In genomic region chr11:93988328-93989062, GRCm38 (mm10) we compare ENCODE assay signal across 8 mouse cellular contexts. TPM values are rescaled to one million over a fixed set of nuclear protein-coding genes. Genes with fewer than 3 reads are reported as not detected.
DNase-seq lines count a peak whose midpoint lies in the region; ATAC-seq and TF ChIP-seq lines count a peak whose summit lies in the region.

No protein-coding gene starts in this region.

- intact Hi-C loops in left cerebral cortex, postnatal 4 days (cut with DNase I), result no loop called here

- no peak overlapping the region for H3K9ac ChIP-seq in ES-Bruce4 (ENCODE audit: low read depth, poor library complexity, severe bottlenecking)
- H3K9ac ChIP-seq in embryonic facial prominence, embryonic 12.5 days, result no peak overlapping the region
- no peak overlapping the region for H3K9ac ChIP-seq in intestine, embryonic 14.5 days (ENCODE audit: low read length)
- H3K9ac ChIP-seq in liver, embryonic 16.5 days (ENCODE audit: low read depth, low read length), result no peak overlapping the region
- no peak overlapping the region for H3K9ac ChIP-seq in midbrain, embryonic 15.5 days

- ATAC-seq in embryonic facial prominence, embryonic 12.5 days (ENCODE audit: insufficient number of reproducible peaks, insufficient read depth, low FRiP score, low TSS enrichment), result no peak
- ATAC-seq in intestine, embryonic 14.5 days (replicated peaks; ENCODE audit: low FRiP score, low TSS enrichment, low read depth), result no peak
- no peak for ATAC-seq in liver, embryonic 16.5 days (ENCODE audit: low read depth)
- no peak for ATAC-seq in midbrain, embryonic 15.5 days (replicated peaks)

- no peak overlapping the region for H3K4me3 ChIP-seq in ES-Bruce4 (ENCODE audit: low read depth, low read length)
- no peak overlapping the region for H3K4me3 ChIP-seq in embryonic facial prominence, embryonic 12.5 days
- H3K4me3 ChIP-seq in intestine, embryonic 14.5 days (ENCODE audit: low read depth, low read length), result no peak overlapping the region
- H3K4me3 ChIP-seq in liver, embryonic 16.5 days (ENCODE audit: low read depth, low read length), result no peak overlapping the region
- H3K4me3 ChIP-seq in midbrain, embryonic 15.5 days, result no peak overlapping the region

- H3K27me3 ChIP-seq in ES-Bruce4 (ENCODE audit: control insufficient read depth, insufficient read depth, low read length, poor library complexity, severe bottlenecking), result no peaks in the 10 kb centered on the region
- H3K27me3 ChIP-seq in embryonic facial prominence, embryonic 12.5 days, result no peaks in the 10 kb centered on the region
- no peaks in the 10 kb centered on the region for H3K27me3 ChIP-seq in intestine, embryonic 14.5 days (replicated peaks; ENCODE audit: control insufficient read depth, insufficient read depth, low read length)
- no peaks in the 10 kb centered on the region for H3K27me3 ChIP-seq in liver, embryonic 16.5 days (ENCODE audit: control insufficient read depth, insufficient read depth, low read depth, low read length)
- H3K27me3 ChIP-seq in midbrain, embryonic 15.5 days (replicated peaks), result no peaks in the 10 kb centered on the region

- no peaks in the 10 kb centered on the region for H3K9me3 ChIP-seq in ES-Bruce4 (replicated peaks; ENCODE audit: control insufficient read depth, insufficient read depth, low read length, poor library complexity, severe bottlenecking)
- H3K9me3 ChIP-seq in embryonic facial prominence, embryonic 12.5 days, result no peaks in the 10 kb centered on the region
- no peaks in the 10 kb centered on the region for H3K9me3 ChIP-seq in intestine, embryonic 14.5 days (ENCODE audit: control insufficient read depth, low read length)
- H3K9me3 ChIP-seq in liver, embryonic 16.5 days (replicated peaks; ENCODE audit: control insufficient read depth, low read length), result no peaks in the 10 kb centered on the region
- H3K9me3 ChIP-seq in midbrain, embryonic 15.5 days, result no peaks in the 10 kb centered on the region

- DNase-seq in intestine, embryonic 14.5 days (ENCODE audit: low spot score), result no peak
- DNase-seq in left cerebral cortex, postnatal 4 days, result no peak
- no peak for DNase-seq in spleen, postnatal 14 days (ENCODE audit: low spot score in 2 of 2)
- no peak for DNase-seq in cerebellum, adult 18-20 months

- no peak overlapping the region for H3K4me2 ChIP-seq in embryonic facial prominence, embryonic 12.5 days (replicated peaks)
- 0 out of 2 replicates have a peak overlapping the region, but pooled peaks have one; percentile 4 for H3K4me2 ChIP-seq in intestine, embryonic 14.5 days (ENCODE audit: low read length)
- H3K4me2 ChIP-seq in liver, embryonic 16.5 days (ENCODE audit: low read depth, low read length), result no peak overlapping the region
- H3K4me2 ChIP-seq in midbrain, embryonic 15.5 days, result no peak overlapping the region

- peaks cover 2% of the 10 kb centered on the region for H3K4me1 ChIP-seq in ES-Bruce4 (ENCODE audit: control insufficient read depth, insufficient read depth, low read length)
- H3K4me1 ChIP-seq in embryonic facial prominence, embryonic 12.5 days, result no peaks in the 10 kb centered on the region
- 0 out of 2 replicates have a peak, but pooled peaks cover 10% of the 10 kb centered on the region for H3K4me1 ChIP-seq in intestine, embryonic 14.5 days (replicated peaks; ENCODE audit: control insufficient read depth, insufficient read depth, low read length)
- H3K4me1 ChIP-seq in liver, embryonic 16.5 days (ENCODE audit: control insufficient read depth, low read depth, low read length), result peaks cover 6% of the 10 kb centered on the region
- H3K4me1 ChIP-seq in midbrain, embryonic 15.5 days, result no peaks in the 10 kb centered on the region

- 59% methylated on average over 12 of the region's 12 CpGs for WGBS in embryonic facial prominence, embryonic 12.5 days
- 55% methylated on average over 12 of the region's 12 CpGs for WGBS in intestine, embryonic 14.5 days
- WGBS in liver, embryonic 16.5 days (ENCODE audit: insufficient replicate concordance), result 47% methylated on average over 12 of the region's 12 CpGs
- 76% methylated on average over 12 of the region's 12 CpGs for WGBS in midbrain, embryonic 15.5 days

- no peaks in the 10 kb centered on the region for H3K36me3 ChIP-seq in ES-Bruce4 (ENCODE audit: control insufficient read depth, insufficient read depth, low read length, poor library complexity, severe bottlenecking)
- H3K36me3 ChIP-seq in embryonic facial prominence, embryonic 12.5 days, result no peaks in the 10 kb centered on the region
- no peaks in the 10 kb centered on the region for H3K36me3 ChIP-seq in intestine, embryonic 14.5 days (ENCODE audit: control insufficient read depth, insufficient read depth, low read length)
- no peaks in the 10 kb centered on the region for H3K36me3 ChIP-seq in liver, embryonic 16.5 days (ENCODE audit: control insufficient read depth, insufficient read depth)
- H3K36me3 ChIP-seq in midbrain, embryonic 15.5 days (replicated peaks), result no peaks in the 10 kb centered on the region

- no peak for TF ChIP-seq CTCF in ES-Bruce4 (IDR thresholded peaks at IDR 0.05; ENCODE audit: low read depth, low read length)

- no peak for TF ChIP-seq EP300 in ES-Bruce4 (IDR thresholded peaks at IDR 0.05; ENCODE audit: insufficient read depth, low read depth, low read length)

- peak overlapping the region; percentile 31; the same call in 1 of the 2 replicates for H3K27ac ChIP-seq in ES-Bruce4 (ENCODE audit: insufficient read depth, low read length)
- H3K27ac ChIP-seq in embryonic facial prominence, embryonic 12.5 days, result 0 out of 2 replicates have a peak overlapping the region, but pooled peaks have one; percentile 32
- H3K27ac ChIP-seq in intestine, embryonic 14.5 days (ENCODE audit: low read depth), result peak overlapping the region; percentile 51; the same call in 1 of the 2 replicates
- peak overlapping the region; percentile 37 for H3K27ac ChIP-seq in liver, embryonic 16.5 days (ENCODE audit: low read length)
- no peak overlapping the region for H3K27ac ChIP-seq in midbrain, embryonic 15.5 days

- no peak for TF ChIP-seq POLR2A in ES-Bruce4 (IDR thresholded peaks at IDR 0.05; ENCODE audit: insufficient read depth, low read length)

RNA-seq across cellular contexts. Expression of gene Spag9, which starts 7.4 kb away (rescaled TPM):
- 42.5 and 45.7 TPM in 2 replicates for polyA plus RNA-seq in ES-Bruce4 (2011; ENCODE audit: insufficient read depth, insufficient read length, low read depth, missing spikeins)
- polyA plus RNA-seq in embryonic facial prominence, embryonic 12.5 days (2016; fragmentation: Nextera tagmentation; extraction: Ambion mirVana), result 56.5 and 57.3 TPM in 2 replicates
- polyA plus RNA-seq in intestine, embryonic 14.5 days (2014; fragmentation: Nextera tagmentation; extraction: Ambion mirVana), result 50.0 and 50.9 TPM in 2 replicates
- 10.5 and 11.2 TPM in 2 replicates for polyA plus RNA-seq in liver, embryonic 16.5 days (2015; fragmentation: Nextera tagmentation; extraction: Ambion mirVana)
- polyA plus RNA-seq in midbrain, embryonic 15.5 days (2015; fragmentation: Nextera tagmentation; extraction: Ambion mirVana), result 85.5 and 88.9 TPM in 2 replicates
- total RNA-seq in left cerebral cortex, postnatal 4 days (2021), result 100 to 1,000 TPM; 232 to 235 TPM

RNA-seq across cellular contexts. Expression of gene Nme1, which starts 20.2 kb away (rescaled TPM):
- 39.2 and 50.4 TPM in 2 replicates for polyA plus RNA-seq in ES-Bruce4 (2011; ENCODE audit: insufficient read depth, insufficient read length, low read depth, missing spikeins)
- polyA plus RNA-seq in embryonic facial prominence, embryonic 12.5 days (2016; fragmentation: Nextera tagmentation; extraction: Ambion mirVana), result 155 and 162 TPM in 2 replicates
- polyA plus RNA-seq in intestine, embryonic 14.5 days (2014; fragmentation: Nextera tagmentation; extraction: Ambion mirVana), result 194 and 208 TPM in 2 replicates
- polyA plus RNA-seq in liver, embryonic 16.5 days (2015; fragmentation: Nextera tagmentation; extraction: Ambion mirVana), result 83.1 and 89.6 TPM in 2 replicates
- polyA plus RNA-seq in midbrain, embryonic 15.5 days (2015; fragmentation: Nextera tagmentation; extraction: Ambion mirVana), result 473 and 498 TPM in 2 replicates
- total RNA-seq in left cerebral cortex, postnatal 4 days (2021), result 100 to 1,000 TPM; 110 to 115 TPM

RNA-seq across cellular contexts. Expression of gene Gm20390, which starts 20.4 kb away (rescaled TPM):
- polyA plus RNA-seq in ES-Bruce4 (2011; ENCODE audit: insufficient read depth, insufficient read length, low read depth, missing spikeins), result 150 and 167 TPM in 2 replicates
- polyA plus RNA-seq in embryonic facial prominence, embryonic 12.5 days (2016; fragmentation: Nextera tagmentation; extraction: Ambion mirVana), result 399 and 428 TPM in 2 replicates
- polyA plus RNA-seq in intestine, embryonic 14.5 days (2014; fragmentation: Nextera tagmentation; extraction: Ambion mirVana), result 465 and 494 TPM in 2 replicates
- 183 and 194 TPM in 2 replicates for polyA plus RNA-seq in liver, embryonic 16.5 days (2015; fragmentation: Nextera tagmentation; extraction: Ambion mirVana)
- 299 and 314 TPM in 2 replicates for polyA plus RNA-seq in midbrain, embryonic 15.5 days (2015; fragmentation: Nextera tagmentation; extraction: Ambion mirVana)
- total RNA-seq in left cerebral cortex, postnatal 4 days (2021), result 100 to 1,000 TPM; 188 to 195 TPM

RNA-seq across cellular contexts. Expression of gene Nme2, which starts 32.4 kb away (rescaled TPM):
- polyA plus RNA-seq in ES-Bruce4 (2011; ENCODE audit: insufficient read depth, insufficient read length, low read depth, missing spikeins), result 523 and 530 TPM in 2 replicates
- 222 and 223 TPM in 2 replicates for polyA plus RNA-seq in embryonic facial prominence, embryonic 12.5 days (2016; fragmentation: Nextera tagmentation; extraction: Ambion mirVana)
- 270 and 272 TPM in 2 replicates for polyA plus RNA-seq in intestine, embryonic 14.5 days (2014; fragmentation: Nextera tagmentation; extraction: Ambion mirVana)
- 166 and 169 TPM in 2 replicates for polyA plus RNA-seq in liver, embryonic 16.5 days (2015; fragmentation: Nextera tagmentation; extraction: Ambion mirVana)
- 68.6 and 70.3 TPM in 2 replicates for polyA plus RNA-seq in midbrain, embryonic 15.5 days (2015; fragmentation: Nextera tagmentation; extraction: Ambion mirVana)
- 100 to 1,000 TPM; 317 to 378 TPM for total RNA-seq in left cerebral cortex, postnatal 4 days (2021)
